Mouse (Mus musculus): ENCODE results near the gene Cnot2. TPM values are rescaled to one million over a fixed set of nuclear protein-coding genes. Genes with fewer than 3 reads are reported as not detected.

Cnot2 gene
- polyA plus RNA-seq, 1 experiment from 2014 or later, result 88.1 TPM

DNA sequence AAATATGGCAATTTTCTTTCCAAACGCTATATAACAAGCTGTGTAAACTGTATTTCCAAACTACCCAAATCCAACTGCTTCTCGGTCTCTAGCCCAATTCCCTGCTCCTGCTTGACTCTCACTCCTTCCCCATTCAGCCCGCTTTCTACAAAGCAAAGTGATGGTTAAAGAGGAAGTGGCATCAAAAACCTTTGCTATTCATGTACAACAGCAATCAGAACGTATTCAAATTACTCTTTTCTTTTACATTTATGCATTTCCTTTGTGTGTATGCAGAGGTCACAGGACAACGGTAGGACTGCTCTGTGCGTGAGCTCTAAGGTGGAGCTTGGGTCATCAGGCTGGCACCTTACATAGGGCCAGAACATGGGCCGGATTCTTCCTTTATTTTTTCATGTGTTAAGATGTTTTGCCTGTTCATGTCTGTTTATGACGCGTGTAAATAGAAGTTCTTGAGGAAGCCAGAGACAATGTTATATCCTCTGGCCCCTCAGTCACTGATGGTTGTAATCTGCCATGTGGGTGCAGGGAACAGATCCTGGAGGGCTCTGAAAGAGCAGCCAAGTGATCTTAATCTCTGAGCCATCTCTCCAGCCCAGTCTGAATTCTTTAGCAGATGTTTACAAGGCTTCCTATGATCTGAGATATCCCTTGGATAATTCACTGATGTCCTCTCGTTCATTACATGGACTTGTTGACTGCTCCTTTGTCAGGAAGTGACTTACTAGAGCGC, 68.6 kb downstream of the Cnot2 start:
- Histone ChIP-seq H3K4me2 (replicated peaks) (no peak overlapping the region), H3K9ac (no peak overlapping the region), H3K4me3 (replicated peaks) (no peak overlapping the region), H3K36me3 (no peaks in the 10 kb centered on the region), H3K27ac (no peak overlapping the region), H3K9me3 (no peaks in the 10 kb centered on the region), H3K4me1 (replicated peaks) (no peaks in the 10 kb centered on the region), H3K27me3 (replicated peaks) (no peaks in the 10 kb centered on the region)
- no peak for ATAC-seq
- WGBS, result 87% methylated on average over 11 of the region's 11 CpGs

- no peaks in the 10 kb centered on the region for H3K4me1 ChIP-seq (replicated peaks)
- H3K27ac ChIP-seq, result no peak overlapping the region
- H3K4me3 ChIP-seq (replicated peaks), result no peak overlapping the region
- H3K9me3 ChIP-seq, result no peaks in the 10 kb centered on the region
- H3K9ac ChIP-seq, result no peak overlapping the region
- no peaks in the 10 kb centered on the region for H3K27me3 ChIP-seq (replicated peaks)
- no peak overlapping the region for H3K4me2 ChIP-seq (replicated peaks)
- 87% methylated on average over 7 of the region's 7 CpGs for WGBS
- no peak for ATAC-seq
- no peaks in the 10 kb centered on the region for H3K36me3 ChIP-seq
Measured at GRCm38 (mm10) chr10:116505303-116506014, 75.9 kb downstream of the Cnot2 start.

- no peak for ATAC-seq
- WGBS, result 85% methylated on average over 3 of the region's 3 CpGs
Measured at GRCm38 (mm10) chr10:116492768-116493167, 88.5 kb downstream of the Cnot2 start.

GRCm38 (mm10) chr10:116486895-116487747, 94.2 kb downstream of the Cnot2 start:
- Histone ChIP-seq H3K9me3 (no peaks in the 10 kb centered on the region), H3K36me3 (peaks cover 4% of the 10 kb centered on the region; the same call in 1 of the 2 replicates), H3K27ac (no peak overlapping the region), H3K4me3 (replicated peaks) (no peak overlapping the region), H3K4me1 (replicated peaks) (no peaks in the 10 kb centered on the region), H3K27me3 (replicated peaks) (no peaks in the 10 kb centered on the region), H3K4me2 (replicated peaks) (no peak overlapping the region), H3K9ac (no peak overlapping the region)
- 78% methylated on average over 10 of the region's 10 CpGs for WGBS
- no peak for ATAC-seq

More at GRCm38 (mm10) chr10:116492768-116493167, 88.5 kb downstream of the Cnot2 start:
- H3K27me3 ChIP-seq (replicated peaks), result no peaks in the 10 kb centered on the region
- no peak overlapping the region for H3K4me2 ChIP-seq (replicated peaks)
- no peak overlapping the region for H3K4me3 ChIP-seq (replicated peaks)
- no peak overlapping the region for H3K9ac ChIP-seq
- no peak overlapping the region for H3K27ac ChIP-seq
- no peaks in the 10 kb centered on the region for H3K4me1 ChIP-seq (replicated peaks)
- H3K9me3 ChIP-seq, result no peaks in the 10 kb centered on the region
- H3K36me3 ChIP-seq, result 0 out of 2 replicates have a peak, but pooled peaks cover 2% of the 10 kb centered on the region

DNA sequence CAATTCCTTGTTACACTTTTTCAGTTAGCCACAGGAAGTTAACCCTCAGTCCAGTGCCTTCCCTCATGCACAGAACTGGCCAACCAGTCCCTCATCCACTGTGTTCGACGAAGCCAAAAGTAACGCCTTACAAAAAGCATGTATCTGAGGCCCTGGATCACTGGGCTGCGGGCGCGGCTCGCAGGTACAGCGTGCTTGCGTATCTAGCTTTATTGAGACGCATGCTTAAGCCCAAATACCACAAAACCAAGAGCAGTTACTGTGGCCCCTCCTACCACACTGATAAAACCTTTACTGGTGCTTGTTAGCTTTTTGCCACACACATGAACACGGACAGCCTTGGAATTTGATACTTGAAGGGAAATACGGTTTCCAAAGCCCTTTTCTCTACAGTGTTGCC, 99.4 kb downstream of the Cnot2 start:
- WGBS, result 81% methylated on average over 12 of the region's 12 CpGs
- Histone ChIP-seq H3K4me3 (replicated peaks) (no peak overlapping the region), H3K27ac (no peak overlapping the region), H3K9ac (no peak overlapping the region), H3K9me3 (no peaks in the 10 kb centered on the region), H3K4me2 (replicated peaks) (no peak overlapping the region), H3K27me3 (replicated peaks) (no peaks in the 10 kb centered on the region), H3K4me1 (replicated peaks) (no peaks in the 10 kb centered on the region), H3K36me3 (peaks cover 4% of the 10 kb centered on the region; the same call in 1 of the 2 replicates)
- no peak for ATAC-seq

DNA sequence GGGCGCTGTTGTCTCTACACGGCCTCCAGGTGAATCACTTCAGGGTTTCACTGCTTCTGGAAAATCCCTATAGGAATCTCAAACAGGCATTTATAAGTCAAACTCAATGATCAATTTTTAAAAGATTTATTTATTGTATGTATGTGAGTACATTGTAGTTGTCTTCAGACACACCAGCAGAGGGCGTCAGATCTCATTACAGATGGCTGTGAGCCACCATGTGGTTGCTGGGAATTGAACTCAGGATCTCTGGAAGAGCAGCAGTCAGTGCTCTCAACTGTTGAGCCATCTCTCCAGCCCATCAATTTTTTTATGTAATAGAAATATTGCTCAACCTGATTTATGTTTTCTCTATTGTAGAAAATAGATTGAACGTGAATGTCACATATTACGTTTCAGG, 100.3 kb downstream of the Cnot2 start:
- peaks cover 4% of the 10 kb centered on the region; the same call in 1 of the 2 replicates for H3K36me3 ChIP-seq
- H3K27me3 ChIP-seq (replicated peaks), result no peaks in the 10 kb centered on the region
- no peak for ATAC-seq
- no peak overlapping the region for H3K4me2 ChIP-seq (replicated peaks)
- H3K4me3 ChIP-seq (replicated peaks), result no peak overlapping the region
- no peaks in the 10 kb centered on the region for H3K9me3 ChIP-seq
- H3K9ac ChIP-seq, result no peak overlapping the region
- no peaks in the 10 kb centered on the region for H3K4me1 ChIP-seq (replicated peaks)
- H3K27ac ChIP-seq, result no peak overlapping the region
- 93% methylated on average over 5 of the region's 5 CpGs for WGBS

- H3K9me3 ChIP-seq, result no peaks in the 10 kb centered on the region
- peaks cover 8% of the 10 kb centered on the region; the same call in 1 of the 2 replicates for H3K27me3 ChIP-seq (replicated peaks)
- no peak overlapping the region for H3K9ac ChIP-seq
- no peaks in the 10 kb centered on the region for H3K36me3 ChIP-seq
- WGBS, result 90% methylated on average over 3 of the region's 3 CpGs
- peaks cover 5% of the 10 kb centered on the region; the same call in 1 of the 2 replicates for H3K4me1 ChIP-seq (replicated peaks)
- no peak overlapping the region for H3K4me3 ChIP-seq (replicated peaks)
- H3K27ac ChIP-seq, result no peak overlapping the region
- ATAC-seq, result no peak
- no peak overlapping the region for H3K4me2 ChIP-seq (replicated peaks)
Measured at GRCm38 (mm10) chr10:116476559-116476958, 104.8 kb downstream of the Cnot2 start.

- Histone ChIP-seq H3K4me1 (replicated peaks) (peaks cover 5% of the 10 kb centered on the region; the same call in 1 of the 2 replicates), H3K4me2 (replicated peaks) (no peak overlapping the region), H3K9me3 (no peaks in the 10 kb centered on the region), H3K36me3 (no peaks in the 10 kb centered on the region), H3K9ac (no peak overlapping the region), H3K4me3 (replicated peaks) (no peak overlapping the region), H3K27me3 (replicated peaks) (peaks cover 8% of the 10 kb centered on the region; the same call in 1 of the 2 replicates), H3K27ac (no peak overlapping the region)
- ATAC-seq, result no peak
- WGBS, result 67% methylated on average over 6 of the region's 6 CpGs
Measured at GRCm38 (mm10) chr10:116475725-116476124, 105.6 kb downstream of the Cnot2 start.

- Histone ChIP-seq H3K4me3 (replicated peaks) (peak within 1 kb of the TSS; percentile 64), H3K27me3 (replicated peaks) (peaks cover 8% of the 10 kb centered on the region; the same call in 1 of the 2 replicates), H3K9me3 (no peaks in the 10 kb centered on the region), H3K4me2 (replicated peaks) (peak within 1 kb of the TSS; percentile 97), H3K4me1 (replicated peaks) (peaks cover 5% of the 10 kb centered on the region; the same call in 1 of the 2 replicates), H3K36me3 (no peaks in the 10 kb centered on the region), H3K9ac (peak within 1 kb of the TSS; percentile 53), H3K27ac (peak within 1 kb of the TSS; percentile 27; the same call in 1 of the 2 replicates)
- WGBS, result 1% methylated on average over 67 of the region's 92 CpGs
- peak; percentile 93 for ATAC-seq
Measured at GRCm38 (mm10) chr10:116473759-116474549, 107.4 kb downstream of the Cnot2 start, which contains the start of gene Kcnmb4. TSS of gene Kcnmb4 (minus strand) at chr10:116473878.

- peak overlapping the region; percentile 53 for H3K9ac ChIP-seq
- peaks cover 8% of the 10 kb centered on the region; the same call in 1 of the 2 replicates for H3K27me3 ChIP-seq (replicated peaks)
- peak; percentile 79 for ATAC-seq
- peak overlapping the region; percentile 64 for H3K4me3 ChIP-seq (replicated peaks)
- H3K4me1 ChIP-seq (replicated peaks), result peaks cover 5% of the 10 kb centered on the region; the same call in 1 of the 2 replicates
- H3K9me3 ChIP-seq, result no peaks in the 10 kb centered on the region
- WGBS, result under 1% methylated on average over 75 of the region's 78 CpGs
- peak overlapping the region; percentile 27; the same call in 1 of the 2 replicates for H3K27ac ChIP-seq
- H3K36me3 ChIP-seq, result no peaks in the 10 kb centered on the region
- H3K4me2 ChIP-seq (replicated peaks), result peak overlapping the region; percentile 97
Measured at GRCm38 (mm10) chr10:116473071-116473758, 108.1 kb downstream of the Cnot2 start.

DNA sequence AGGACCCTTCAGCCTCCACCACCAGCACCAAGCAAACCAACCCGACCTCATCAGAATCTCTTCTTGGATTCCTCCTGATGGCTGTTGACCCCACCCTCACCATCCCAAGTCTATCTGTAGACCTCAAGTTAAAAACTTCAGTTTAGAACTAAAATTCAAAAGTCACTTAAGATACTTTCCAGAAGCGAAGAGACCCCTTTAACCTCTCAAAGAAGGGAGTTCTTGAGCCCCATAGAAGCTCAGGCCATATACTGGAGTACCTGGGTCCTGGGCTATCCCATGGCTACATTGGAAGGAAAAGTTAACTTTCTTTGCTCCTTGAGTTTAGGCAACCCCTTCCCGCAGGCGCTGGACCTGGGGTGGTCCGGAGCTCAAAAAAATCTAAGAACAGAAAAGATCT, 108.7 kb downstream of the Cnot2 start:
- H3K4me1 ChIP-seq (replicated peaks), result peaks cover 5% of the 10 kb centered on the region; the same call in 1 of the 2 replicates
- H3K9me3 ChIP-seq, result no peaks in the 10 kb centered on the region
- no peak overlapping the region for H3K27ac ChIP-seq
- no peak for ATAC-seq
- no peaks in the 10 kb centered on the region for H3K36me3 ChIP-seq
- H3K27me3 ChIP-seq (replicated peaks), result peaks cover 8% of the 10 kb centered on the region; the same call in 1 of the 2 replicates
- 12% methylated on average over 5 of the region's 5 CpGs for WGBS
- H3K9ac ChIP-seq, result peak overlapping the region; percentile 53
- peak overlapping the region; percentile 97 for H3K4me2 ChIP-seq (replicated peaks)
- peak overlapping the region; percentile 64 for H3K4me3 ChIP-seq (replicated peaks)

Data from intestine, embryonic 15.5 days (tissue).